Mouse (Mus musculus) limb, embryonic 14.5 days (tissue): ENCODE data around the gene Tmem210. TPM values are rescaled to one million over a fixed set of nuclear protein-coding genes. Genes with fewer than 3 reads are reported as not detected.
A peak's percentile ranks its signal among the peaks of the same experiment; 100 is the strongest.

Experiments
- ATAC-seq: fragments of 200-750 bp; cut with Nextera tagmentation; 2 replicates; pipeline ENCODE4 v1.8.0; 2017; ENCODE audit warnings: low read depth, moderate number of reproducible peaks, moderate TSS enrichment; ENCODE audit not compliant: low FRiP score
- DNase-seq: peaks from one replicate; pipeline ENCODE4 v3.0.0-alpha.2; 2015; ENCODE audit warnings: low spot score
- H3K27ac ChIP-seq: fragments of 300-500 bp; sonication (generic); replicated peaks from 2 replicates; pipeline ENCODE4 v1.5.1; 2014; ENCODE audit warnings: low read depth, mild to moderate bottlenecking, low read length, moderate library complexity, mixed read lengths
- H3K27me3 ChIP-seq: fragments of 300-500 bp; sonication (generic); 2 replicates; pipeline ENCODE4 v1.6.1; 2014; ENCODE audit warnings: low read length, mixed read lengths; ENCODE audit not compliant: control insufficient read depth, insufficient read depth
- H3K36me3 ChIP-seq: fragments of 300-500 bp; sonication (generic); 2 replicates; pipeline ENCODE4 v1.6.1; 2014; ENCODE audit warnings: mild to moderate bottlenecking, low read length, moderate library complexity, mixed read lengths; ENCODE audit not compliant: control insufficient read depth, insufficient read depth
- H3K4me1 ChIP-seq: fragments of 300-500 bp; sonication (generic); 2 replicates; pipeline ENCODE4 v1.6.1; 2014; ENCODE audit warnings: antibody characterized with exemption, low read length, mixed read lengths; ENCODE audit not compliant: control insufficient read depth, insufficient read depth
- H3K4me2 ChIP-seq: fragments of 300-500 bp; sonication (generic); replicated peaks from 2 replicates; pipeline ENCODE4 v1.6.1; 2014; ENCODE audit warnings: low read depth, mild to moderate bottlenecking, low read length, moderate library complexity; ENCODE audit not compliant: severe bottlenecking
- H3K4me3 ChIP-seq: fragments of 300-500 bp; sonication (generic); replicated peaks from 2 replicates; pipeline ENCODE4 v1.5.1; 2014; ENCODE audit warnings: low read length
- H3K9ac ChIP-seq: fragments of 300-500 bp; sonication (generic); 2 replicates; pipeline ENCODE4 v1.6.1; 2014; ENCODE audit warnings: mild to moderate bottlenecking, low read depth, low read length, moderate library complexity; ENCODE audit not compliant: severe bottlenecking
- H3K9me3 ChIP-seq: fragments of 300-500 bp; sonication (generic); 2 replicates; pipeline ENCODE4 v1.6.1; 2016; ENCODE audit warnings: low read length; ENCODE audit not compliant: control insufficient read depth
- POLR2A ChIP-seq: fragments of 200-500 bp; IDR thresholded peaks from 2 replicates; pipeline ENCODE4 v1.8.0; 2012; ENCODE audit warnings: inconsistent platforms, mild to moderate bottlenecking, moderate library complexity, borderline replicate concordance; ENCODE audit not compliant: insufficient read depth, insufficient read length; ENCODE audit errors: extremely low read depth
- WGBS: fragments of 180-500 bp; shearing (Covaris S2); extraction: QIAGEN DNeasy Blood & Tissue Kit; methylation state at CpG from one replicate; pipeline ENCODE4 v1.1.7; 2014; 5-methylcytosine and 5-hydroxymethylcytosine counted together
- polyA plus RNA-seq, 2 experiments: library from polyadenylated mRNA; depleted of rRNA in 1 of 2; stranded (reverse) in 1 of 2; unstranded in 1 of 2; fragments of >200 nt; fragmentation: Nextera tagmentation in 1 of 2; extraction: Ambion mirVana in 1 of 2; gene quantifications; 2 replicates each; pipeline versions ENCODE4 v1.2.1 to v1.2.3; 2012 to 2014

Tmem210 gene
- polyA plus RNA-seq, 2 experiments: not detected

DNA sequence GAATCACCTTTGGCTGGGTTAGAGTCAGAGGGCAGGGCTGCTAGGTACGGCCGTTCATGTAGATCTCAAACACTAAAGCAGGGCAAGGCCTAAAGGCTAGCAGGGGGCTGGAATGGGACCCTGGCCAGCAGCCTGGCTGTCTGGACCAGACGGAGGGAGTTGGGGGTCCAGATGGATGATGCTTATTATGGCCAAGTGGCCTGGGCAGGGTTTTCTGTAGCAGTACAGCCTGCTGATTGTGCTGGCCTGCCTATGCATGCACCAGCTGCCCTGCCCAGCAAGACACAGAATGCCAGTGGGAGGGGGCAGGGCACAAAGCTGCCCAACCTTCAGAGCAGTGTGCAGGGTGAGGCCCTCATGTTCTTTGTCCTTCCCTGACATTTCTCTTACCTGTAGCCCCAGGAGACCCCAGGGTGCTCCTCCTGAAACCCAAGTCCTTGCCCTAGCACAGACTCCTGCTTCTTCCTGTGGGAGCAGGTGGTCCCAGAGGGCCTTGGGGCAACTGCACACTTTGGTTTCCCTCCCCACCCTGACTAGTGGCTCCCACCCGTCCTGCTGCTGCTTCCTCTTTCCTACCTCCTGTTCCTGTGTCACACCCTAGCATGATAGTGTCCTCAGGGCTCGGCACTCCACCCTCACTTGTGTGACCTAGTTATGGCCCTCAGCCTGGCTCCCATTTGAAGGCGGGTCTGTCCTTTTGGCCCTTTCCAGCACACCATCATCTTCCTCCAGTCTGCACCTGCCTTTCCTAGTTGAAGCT, 21.9 kb upstream of the Tmem210 start:
- Histone ChIP-seq H3K27me3 (peaks cover 13% of the 10 kb centered on the region; the same call in 1 of the 2 replicates), H3K9ac (no peak overlapping the region; the same call in 1 of the 2 replicates), H3K9me3 (no peaks in the 10 kb centered on the region), H3K4me1 (peaks cover 12% of the 10 kb centered on the region), H3K36me3 (peaks cover 26% of the 10 kb centered on the region), H3K4me3 (no peak overlapping the region), H3K27ac (no peak overlapping the region), H3K4me2 (no peak overlapping the region)
- WGBS: 62% methylated on average over 6 of the region's 6 CpGs
- no peak for TF ChIP-seq POLR2A
- no peak for DNase-seq
- ATAC-seq: no peak

GRCm38 (mm10) chr2:25266720-25267119, 21.2 kb upstream of the Tmem210 start:
- H3K4me3 ChIP-seq: no peak overlapping the region
- no peak overlapping the region for H3K9ac ChIP-seq
- H3K9me3 ChIP-seq: no peaks in the 10 kb centered on the region
- TF ChIP-seq POLR2A: no peak
- DNase-seq (no peak), ATAC-seq (no peak)
- peaks cover 13% of the 10 kb centered on the region; the same call in 1 of the 2 replicates for H3K27me3 ChIP-seq
- no peak overlapping the region for H3K27ac ChIP-seq
- peaks cover 17% of the 10 kb centered on the region for H3K4me1 ChIP-seq
- peaks cover 26% of the 10 kb centered on the region for H3K36me3 ChIP-seq
- H3K4me2 ChIP-seq: no peak overlapping the region
- whole genome bisulfite sequencing: 42% methylated on average over 2 of the region's 2 CpGs

GRCm38 (mm10) chr2:25267241-25267640, 20.7 kb upstream of the Tmem210 start:
- H3K27ac ChIP-seq: no peak overlapping the region
- H3K4me1 ChIP-seq: peaks cover 17% of the 10 kb centered on the region
- H3K27me3 ChIP-seq: peaks cover 13% of the 10 kb centered on the region; the same call in 1 of the 2 replicates
- no peak overlapping the region for H3K4me3 ChIP-seq
- no peak overlapping the region for H3K9ac ChIP-seq
- DNase-seq: no peak
- no peak for TF ChIP-seq POLR2A
- no peak for ATAC-seq
- peaks cover 26% of the 10 kb centered on the region for H3K36me3 ChIP-seq
- H3K4me2 ChIP-seq: no peak overlapping the region
- H3K9me3 ChIP-seq: no peaks in the 10 kb centered on the region

- no peak overlapping the region for H3K27ac ChIP-seq
- no peak overlapping the region for H3K9ac ChIP-seq
- no peak for TF ChIP-seq POLR2A
- ATAC-seq (no peak), DNase-seq (no peak)
- H3K4me3 ChIP-seq: no peak overlapping the region
- peaks cover 13% of the 10 kb centered on the region; the same call in 1 of the 2 replicates for H3K27me3 ChIP-seq
- H3K36me3 ChIP-seq: peaks cover 26% of the 10 kb centered on the region
- 66% methylated on average over 4 of the region's 4 CpGs for WGBS
- H3K4me2 ChIP-seq: no peak overlapping the region
- no peaks in the 10 kb centered on the region for H3K9me3 ChIP-seq
- peaks cover 17% of the 10 kb centered on the region for H3K4me1 ChIP-seq
These were observed 20.1 kb upstream of the Tmem210 start for GRCm38 (mm10) chr2:25267746-25268309.

DNA sequence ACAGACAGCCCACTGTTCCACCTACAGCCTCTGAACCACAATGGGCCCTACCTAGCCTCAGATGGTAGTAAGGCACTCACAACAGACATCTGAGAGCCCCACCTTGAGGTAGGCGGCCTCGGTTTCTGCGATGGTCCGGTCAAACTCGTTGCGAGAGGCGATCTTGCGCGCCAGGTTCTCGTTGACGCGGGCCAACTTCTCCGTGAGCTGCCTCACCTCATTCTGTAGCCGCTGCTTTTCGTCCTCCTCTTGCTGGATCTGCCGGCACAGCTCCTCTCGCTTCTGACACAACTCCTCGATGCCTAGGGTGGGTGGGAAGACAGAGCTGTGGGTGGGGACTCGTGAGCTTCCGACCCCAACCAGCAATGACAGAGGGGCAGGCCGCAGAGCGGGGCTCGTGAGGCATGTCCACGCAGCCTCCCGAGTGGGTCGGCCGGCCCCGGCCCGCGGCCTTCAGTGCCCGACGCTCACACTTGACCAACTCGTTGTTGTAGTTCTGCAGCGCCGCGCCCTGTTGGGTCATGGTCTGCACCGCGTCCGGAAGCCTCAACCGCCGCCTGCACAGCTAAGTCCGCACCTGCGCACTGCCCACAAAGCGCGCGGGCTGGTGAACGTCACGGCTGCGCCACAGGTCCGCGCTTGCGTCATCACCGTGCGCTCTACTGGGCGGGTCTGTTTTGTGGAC, 16.0 kb upstream of the Tmem210 start, which contains the start of the genes Ssna1 and Anapc2:
Gene Ssna1 (minus strand): TSS at position 612 of the 685 bp plus-strand sequence.
Gene Anapc2 (plus strand): TSS at position 652 of the 685 bp plus-strand sequence.
- H3K9me3 ChIP-seq: no peaks in the 10 kb centered on the region
- ATAC-seq (peak; percentile 97), DNase-seq (peak; percentile 97)
- H3K27me3 ChIP-seq: no peaks in the 10 kb centered on the region
- WGBS: under 1% methylated on average over 52 of the region's 55 CpGs
- H3K4me3 ChIP-seq: peak within 1 kb of the TSS; percentile 88
- TF ChIP-seq POLR2A: peak; percentile 77; the same call in 1 of the 2 replicates
- H3K27ac ChIP-seq: peak within 1 kb of the TSS; percentile 81
- peaks cover 63% of the 10 kb centered on the region for H3K36me3 ChIP-seq
- peaks cover 14% of the 10 kb centered on the region for H3K4me1 ChIP-seq
- H3K4me2 ChIP-seq: peak within 1 kb of the TSS; percentile 90
- peak within 1 kb of the TSS; percentile 84 for H3K9ac ChIP-seq
